Mouse (Mus musculus) layer of hippocampus, adult 9-11 months (tissue): ENCODE data around the gene Garnl3.

Source experiments
- DNase-seq: peaks from one replicate; pipeline ENCODE4 v3.0.0; 2022

Garnl3 gene

GRCm38 (mm10) chr2:33086671-33087363, 44.6 kb downstream of the Garnl3 start:
- no peak for DNase-seq

DNA sequence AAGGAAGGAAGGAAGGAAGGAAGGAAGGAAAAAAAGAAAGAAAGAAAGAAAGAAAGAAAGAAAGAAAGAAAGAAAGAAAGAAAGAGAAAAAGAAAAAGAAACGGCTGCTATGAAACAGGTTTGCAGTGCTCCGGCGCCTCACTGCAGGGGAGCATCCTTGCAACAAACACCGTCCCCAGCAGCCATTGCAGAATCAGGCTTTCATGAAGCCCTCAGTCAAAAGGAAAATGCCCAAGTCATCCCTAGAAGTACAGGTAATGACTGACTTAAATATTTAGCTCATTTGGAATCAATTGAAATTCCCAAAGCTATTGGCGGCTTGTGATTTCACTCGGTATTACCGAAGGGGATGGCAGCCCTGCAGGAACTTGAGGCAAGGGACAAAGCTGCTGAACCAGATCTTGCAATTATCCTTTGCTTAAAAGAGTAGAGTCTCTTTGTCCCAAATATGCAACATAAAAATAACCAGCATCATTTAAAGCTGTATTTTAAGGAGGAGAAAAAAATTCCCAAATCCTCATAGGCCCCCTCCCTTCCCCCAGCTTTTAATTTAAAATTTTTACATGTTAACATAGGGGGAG, 45.3 kb downstream of the Garnl3 start:
- no peak for DNase-seq

DNA sequence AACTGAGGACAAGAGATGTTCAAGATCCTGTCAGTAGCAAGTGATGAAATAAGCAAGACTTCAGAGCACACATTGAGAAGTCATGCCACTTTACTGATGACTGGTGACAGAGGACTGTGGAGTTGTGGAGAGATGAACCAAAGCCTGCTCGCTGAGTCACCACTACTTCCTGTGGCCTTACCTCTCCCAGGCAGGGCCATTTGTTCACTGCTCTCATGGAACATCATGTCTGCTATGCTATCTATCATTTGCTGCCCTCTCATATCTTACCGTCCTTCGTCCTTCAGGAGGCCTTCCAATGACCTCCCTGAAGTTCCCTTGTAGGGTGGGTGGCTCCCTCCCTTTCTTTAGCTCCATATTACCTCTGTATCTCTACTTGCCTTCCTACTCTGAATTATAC, 47.2 kb downstream of the Garnl3 start:
- DNase-seq, result no peak

GRCm38 (mm10) chr2:33080166-33080565, 51.3 kb downstream of the Garnl3 start:
- no peak for DNase-seq

GRCm38 (mm10) chr2:33077252-33077651, 54.2 kb downstream of the Garnl3 start:
- no peak for DNase-seq

- no peak for DNase-seq
Measured at GRCm38 (mm10) chr2:33074931-33075330, 56.5 kb downstream of the Garnl3 start.

DNA sequence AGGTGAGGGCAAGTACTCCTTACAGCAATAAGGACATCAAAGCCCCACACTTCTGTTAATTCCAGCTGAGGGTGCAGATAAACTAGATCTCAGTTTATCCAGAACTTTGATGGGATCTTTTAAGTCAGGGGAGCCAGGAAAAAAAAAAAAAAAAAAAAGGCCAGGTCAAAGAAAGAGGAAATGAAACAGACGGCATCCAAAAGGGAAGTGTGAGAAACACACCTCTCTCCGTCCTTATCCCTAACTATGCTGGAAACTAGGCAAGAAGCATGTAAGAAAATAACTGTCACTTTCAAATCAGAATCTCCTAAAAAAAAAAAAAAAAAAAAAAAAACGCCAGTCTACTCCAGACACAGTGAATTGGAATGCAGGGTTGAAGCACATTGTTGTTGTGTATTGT, 57.3 kb downstream of the Garnl3 start:
- no peak for DNase-seq

GRCm38 (mm10) chr2:33072333-33072732, 59.1 kb downstream of the Garnl3 start:
- DNase-seq, result no peak

- no peak for DNase-seq
Measured at GRCm38 (mm10) chr2:33065610-33066009, 65.8 kb downstream of the Garnl3 start.

- DNase-seq, result no peak
Measured at GRCm38 (mm10) chr2:33062744-33063143, 68.7 kb downstream of the Garnl3 start.

DNA sequence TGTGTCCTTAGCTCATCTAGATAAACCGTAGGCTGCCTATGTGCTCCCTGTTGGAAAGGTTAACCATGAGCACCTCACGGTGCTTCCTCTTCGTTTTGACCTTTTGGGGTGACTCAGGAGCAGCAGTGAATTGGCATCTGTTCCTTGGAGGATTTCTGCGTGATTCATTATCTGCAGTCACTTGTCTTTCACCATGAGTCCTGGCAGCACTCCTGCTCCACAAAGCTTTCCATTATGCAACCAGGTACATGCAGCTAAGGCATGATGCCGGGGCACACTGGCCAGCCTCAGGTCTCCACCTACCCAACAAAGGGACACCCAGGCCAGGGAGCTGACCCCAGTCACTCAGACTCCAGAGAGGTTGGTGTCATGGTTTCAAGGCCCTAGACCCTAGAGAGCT, 72.5 kb downstream of the Garnl3 start:
- DNase-seq, result no peak

GRCm38 (mm10) chr2:33057514-33057913, 73.9 kb downstream of the Garnl3 start:
- no peak for DNase-seq

- no peak for DNase-seq
Measured at GRCm38 (mm10) chr2:33053966-33054365, 77.5 kb downstream of the Garnl3 start.

DNA sequence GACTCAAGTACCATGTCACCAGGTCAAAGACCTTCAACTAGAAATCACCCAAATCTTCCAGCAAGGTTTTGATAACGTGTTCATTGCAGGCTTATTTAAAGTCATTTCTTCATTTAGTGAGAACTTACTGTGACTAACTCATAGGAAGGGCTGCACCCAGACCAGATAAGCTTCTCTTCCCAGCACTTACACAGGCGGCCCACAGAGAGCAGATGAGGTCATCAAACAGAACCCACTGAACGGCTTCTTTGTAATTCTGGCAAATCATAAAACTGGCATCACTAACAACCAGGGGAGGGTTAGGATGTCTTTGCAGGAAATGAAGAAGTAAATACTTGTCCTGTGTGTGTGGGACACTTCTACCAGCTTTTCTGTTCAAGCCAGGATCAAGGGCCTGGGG, 84.1 kb downstream of the Garnl3 start:
- DNase-seq, result peak; percentile 28

GRCm38 (mm10) chr2:33046919-33047318, 84.5 kb downstream of the Garnl3 start:
- no peak for DNase-seq

- DNase-seq, result no peak
Measured at GRCm38 (mm10) chr2:33045899-33046298, 85.6 kb downstream of the Garnl3 start.

- DNase-seq, result no peak
Measured at GRCm38 (mm10) chr2:33042781-33043180, 88.7 kb downstream of the Garnl3 start.

GRCm38 (mm10) chr2:33041571-33041970, 89.9 kb downstream of the Garnl3 start:
- no peak for DNase-seq

- peak; percentile 65 for DNase-seq
Measured at GRCm38 (mm10) chr2:33037429-33037828, 94.0 kb downstream of the Garnl3 start.

DNA sequence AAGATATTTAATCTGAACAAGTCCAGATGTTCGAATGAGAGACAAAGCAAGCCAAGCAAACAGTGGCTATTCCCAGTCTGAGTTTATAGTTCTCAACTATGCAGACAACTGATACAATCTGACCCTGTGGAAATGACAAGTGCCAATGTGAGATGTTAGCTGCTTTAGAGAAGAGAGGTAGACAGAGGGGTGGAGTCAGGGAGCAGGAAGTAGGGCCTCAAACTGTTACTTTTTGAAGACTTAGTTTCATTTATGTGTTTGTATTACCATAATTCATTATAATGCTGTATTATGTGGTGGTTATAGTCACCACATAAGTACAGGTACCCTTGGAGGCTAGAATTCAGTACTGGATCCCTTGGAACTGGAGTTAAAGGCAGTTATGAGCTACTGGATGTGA, 96.2 kb downstream of the Garnl3 start:
- DNase-seq, result no peak

DNA sequence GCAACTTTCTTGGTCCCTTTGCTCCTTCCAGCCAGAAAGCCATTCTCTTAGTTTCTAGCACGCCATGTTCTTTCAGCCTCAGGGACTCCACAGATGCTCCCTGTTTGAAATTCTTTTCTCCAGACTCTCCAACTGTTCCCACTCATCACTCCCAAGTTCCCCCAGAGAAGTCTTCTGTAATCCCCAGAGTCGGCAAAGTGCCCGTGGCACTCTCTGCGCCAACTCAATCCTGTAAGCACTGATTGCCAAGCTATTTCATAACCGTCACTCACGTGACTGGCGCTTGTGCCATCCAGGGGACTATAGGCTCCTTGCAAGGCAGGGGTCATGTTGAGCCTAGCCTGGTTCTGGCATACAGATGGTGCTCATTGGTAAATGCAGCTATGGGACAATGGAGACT, 98.2 kb downstream of the Garnl3 start:
- DNase-seq, result peak; percentile 81

GRCm38 (mm10) chr2:33032391-33033062, 98.9 kb downstream of the Garnl3 start:
- no peak for DNase-seq

DNA sequence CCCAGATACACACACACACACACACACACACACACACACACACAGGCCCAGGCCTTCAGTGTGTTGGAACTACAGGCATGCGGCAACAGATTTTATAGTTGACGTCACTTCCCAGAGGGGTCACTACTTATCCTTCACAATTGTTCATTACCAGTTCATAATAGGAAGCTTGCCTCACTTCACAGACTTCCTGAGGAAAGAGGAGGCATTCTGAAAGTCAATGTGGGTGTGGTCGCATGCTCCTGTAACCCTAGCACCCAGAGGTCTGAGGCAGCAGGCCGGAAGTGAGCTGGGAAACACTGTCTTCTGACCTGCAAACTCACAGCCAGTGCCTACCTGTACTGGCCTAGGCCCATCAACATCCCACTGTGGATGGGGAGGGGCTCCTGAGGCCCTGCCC, 106.4 kb downstream of the Garnl3 start:
- DNase-seq, result no peak

GRCm38 (mm10) chr2:33024564-33024963, 106.9 kb downstream of the Garnl3 start:
- no peak for DNase-seq
